Mouse (Mus musculus) left cerebral cortex, adult 8-10 months (tissue): ENCODE results near the gene Bend5. TPM values are rescaled to one million over a fixed set of nuclear protein-coding genes. Genes with fewer than 3 reads are reported as not detected.

Source experiments
- DNase-seq, 2 experiments: peaks; one replicate each; pipeline ENCODE4 v3.0.0; 2022; ENCODE audit warnings: low spot score in 2 of 2
- total RNA-seq, 4 experiments: library from RNA; stranded (reverse); gene quantifications; 2 replicates each; pipeline ENCODE4 v1.2.4; 2022

Gene Bend5
- total RNA-seq, 4 experiments from 2014 or later, result 14.2 to 15.6 (median 15.4) TPM

GRCm38 (mm10) chr4:111485189-111485588 is 70.4 kb downstream of the Bend5 start:
- DNase-seq, result no peak

- DNase-seq, result no peak
These were observed 71.4 kb downstream of the Bend5 start for GRCm38 (mm10) chr4:111486187-111486586.

- DNase-seq, result no peak
These were observed 72.5 kb downstream of the Bend5 start for GRCm38 (mm10) chr4:111487233-111487843.

- DNase-seq, result no peak
These were observed 79.1 kb downstream of the Bend5 start for GRCm38 (mm10) chr4:111493750-111494404.

DNA sequence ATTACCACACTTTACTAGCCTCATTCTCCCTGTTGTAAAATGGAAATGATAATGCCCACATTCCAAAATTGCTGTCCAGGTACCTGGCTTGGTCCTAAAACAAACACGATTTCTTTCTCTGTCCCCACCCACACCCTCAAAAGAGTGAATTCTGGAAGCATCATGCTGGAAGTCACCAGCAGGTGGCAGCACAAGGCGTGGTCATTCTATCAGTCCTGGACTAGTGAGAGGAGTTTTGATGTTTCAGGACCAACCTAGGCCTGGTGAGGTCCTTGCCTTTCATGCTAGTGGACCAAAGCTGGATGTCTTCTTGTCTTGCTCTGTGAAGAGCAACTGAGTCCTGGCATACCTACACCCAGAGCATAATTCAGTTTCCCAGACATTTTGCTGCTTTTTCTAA is 81.1 kb downstream of the Bend5 start:
- DNase-seq, result peak; percentile 52 to 81

- DNase-seq, result peak; percentile 51 to 90
These were observed 83.9 kb downstream of the Bend5 start for GRCm38 (mm10) chr4:111498751-111499150.

DNA sequence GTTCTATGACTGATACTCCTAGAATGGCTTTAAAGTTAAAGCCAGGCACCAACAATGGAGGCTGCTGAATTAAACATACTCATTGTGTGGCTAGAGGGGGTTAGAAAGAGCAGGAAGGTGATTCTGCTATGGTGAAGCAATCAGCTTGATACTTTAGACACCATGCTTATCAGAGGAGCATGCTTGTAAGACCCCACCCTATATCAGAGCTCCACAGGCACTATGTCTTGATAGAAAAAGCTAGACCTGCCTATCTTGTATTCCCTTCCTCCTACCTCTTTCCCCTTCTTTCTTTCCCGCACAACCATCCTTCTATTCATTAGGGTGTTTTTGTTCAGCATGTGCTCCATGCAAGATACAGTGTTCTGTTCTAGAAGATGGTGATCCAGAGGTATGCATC is 86.6 kb downstream of the Bend5 start:
- no peak for DNase-seq

- DNase-seq, result no peak
These were observed 88.3 kb downstream of the Bend5 start for GRCm38 (mm10) chr4:111502965-111503727.

- no peak for DNase-seq
These were observed 90.1 kb downstream of the Bend5 start for GRCm38 (mm10) chr4:111504952-111505351.
